Mouse (Mus musculus) ovary, adult 18-20 months (tissue): Measurements from ENCODE around the gene Icam2.
"Not testable (repeated sequence)": the region's sequence is repeated elsewhere in the genome, so short reads cannot be mapped to it uniquely, and the experiment has no call there.

ENCODE experiments used
- DNase-seq: peaks from one replicate; pipeline ENCODE4 v3.0.0; 2022; ENCODE audit warnings: low spot score, mixed read lengths

Icam2 gene

DNA sequence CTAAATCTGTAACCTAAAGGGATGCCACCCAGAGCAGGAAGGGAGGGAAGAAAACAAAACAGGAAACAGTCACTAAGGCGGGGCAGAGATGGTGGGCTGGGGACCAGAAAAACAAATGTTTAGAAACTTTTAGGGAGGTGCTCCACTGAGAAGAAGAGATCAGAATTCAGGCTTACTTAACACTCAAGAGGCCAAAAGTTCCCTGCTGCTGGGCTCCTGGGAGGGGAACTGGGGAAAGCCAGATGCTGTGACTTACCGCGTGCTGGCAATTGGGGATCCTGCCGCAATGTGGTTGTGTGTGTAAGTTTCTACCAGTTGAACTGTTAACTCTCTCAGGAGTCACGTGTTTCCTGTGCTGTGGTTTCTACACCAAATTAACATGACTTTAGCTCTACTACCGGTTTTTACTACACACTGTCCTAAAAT lies at the start of gene Icam2:
Icam2 (minus strand) TSS at position 285 of the 426 bp plus-strand sequence.
- no peak for DNase-seq

DNA sequence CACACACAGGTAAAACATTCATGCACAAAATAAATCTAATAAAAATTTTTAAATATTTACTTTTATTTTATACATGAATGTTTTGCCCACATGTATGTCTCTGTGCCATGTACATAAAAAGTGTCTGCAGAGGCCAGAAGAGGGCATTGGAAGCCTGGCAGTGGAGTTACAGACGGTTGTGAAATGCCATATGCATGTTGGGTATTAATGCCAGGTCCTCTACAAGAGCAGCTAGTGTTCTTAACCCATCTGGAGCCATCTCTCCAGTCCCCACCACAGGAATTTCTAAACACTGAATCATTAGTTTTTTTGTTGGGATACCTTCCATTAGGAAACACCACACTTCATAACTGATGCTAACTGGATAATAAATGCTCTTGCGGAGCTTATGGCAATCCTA lies 49.7 kb upstream of the Icam2 start:
- DNase-seq = no peak

DNA sequence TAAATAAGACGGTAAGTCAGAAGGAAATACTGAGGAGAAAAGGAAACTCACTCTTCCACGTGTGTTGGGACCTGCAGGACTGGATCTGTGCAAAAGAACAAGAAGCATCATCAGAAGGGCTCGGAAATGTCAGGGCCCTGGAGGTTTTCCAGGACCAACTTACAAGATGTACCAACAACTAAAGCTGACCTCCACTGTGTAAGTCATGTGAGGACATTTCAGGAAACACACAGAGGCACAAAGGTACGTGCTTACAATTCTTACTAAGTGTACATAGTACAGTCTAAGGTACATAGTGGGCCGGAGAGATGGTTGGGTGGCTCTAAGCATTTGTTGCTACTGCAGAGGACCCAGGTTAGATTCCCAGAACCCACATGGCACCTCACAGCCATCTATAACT lies 49.2 kb upstream of the Icam2 start:
- no peak for DNase-seq

DNA sequence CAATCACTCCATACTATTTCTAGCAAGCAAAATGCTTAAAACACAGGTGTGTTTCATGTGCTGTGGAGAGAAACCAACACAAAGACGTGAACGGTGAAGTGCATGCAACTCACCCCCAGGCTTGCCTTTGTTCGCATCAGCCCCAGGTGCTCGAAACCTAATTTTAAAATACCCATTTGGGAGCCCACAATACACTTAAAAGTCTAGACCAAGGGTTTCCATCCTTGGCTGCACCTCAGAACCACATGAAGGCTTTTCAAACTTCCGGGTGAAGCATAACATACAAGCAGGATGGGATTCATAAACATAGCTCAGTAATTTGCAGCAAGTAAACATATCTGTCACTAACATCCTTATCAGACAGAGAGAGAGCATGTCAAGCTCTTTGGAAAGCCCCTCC lies 42.5 kb upstream of the Icam2 start:
- DNase-seq = no peak

DNA sequence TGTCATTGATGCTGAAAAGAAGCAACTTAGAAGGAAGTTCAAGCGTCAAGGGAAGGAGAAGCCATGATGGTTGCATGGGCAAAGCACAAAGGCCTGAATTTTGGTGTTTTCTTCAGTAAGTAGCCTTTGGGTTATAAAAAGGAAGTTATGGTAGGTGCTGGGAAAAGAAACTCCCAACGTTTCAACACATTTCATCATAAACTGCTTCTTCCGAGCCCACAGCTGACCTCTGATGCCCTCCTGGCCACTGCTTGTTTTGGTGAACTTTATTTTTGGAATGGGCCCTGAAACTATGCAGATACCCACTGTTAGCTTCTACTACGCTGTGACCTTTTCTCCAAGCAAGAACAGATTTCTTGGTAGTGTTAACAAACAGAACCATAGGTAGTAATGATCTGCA lies 41.8 kb upstream of the Icam2 start:
- DNase-seq = no peak

DNA sequence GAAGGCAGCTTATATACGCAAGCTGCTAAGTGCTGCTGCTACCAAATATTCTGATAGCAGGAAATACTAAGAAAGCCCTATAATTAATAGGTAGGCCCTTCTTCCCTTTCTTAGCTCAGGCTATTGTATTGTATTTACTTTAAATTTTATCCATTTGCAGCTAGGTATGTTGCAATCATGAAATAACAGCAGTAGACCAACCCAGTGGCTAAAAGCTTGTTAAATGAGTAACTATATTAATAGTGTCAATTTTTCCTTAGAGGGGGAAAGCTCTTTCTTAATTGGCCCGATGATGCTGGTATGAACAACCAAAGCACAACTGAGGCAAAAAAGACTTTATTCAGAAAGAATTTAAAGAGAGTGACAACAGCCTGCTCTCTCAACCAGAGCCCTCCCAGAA lies 40.7 kb upstream of the Icam2 start:
- DNase-seq = no peak

DNA sequence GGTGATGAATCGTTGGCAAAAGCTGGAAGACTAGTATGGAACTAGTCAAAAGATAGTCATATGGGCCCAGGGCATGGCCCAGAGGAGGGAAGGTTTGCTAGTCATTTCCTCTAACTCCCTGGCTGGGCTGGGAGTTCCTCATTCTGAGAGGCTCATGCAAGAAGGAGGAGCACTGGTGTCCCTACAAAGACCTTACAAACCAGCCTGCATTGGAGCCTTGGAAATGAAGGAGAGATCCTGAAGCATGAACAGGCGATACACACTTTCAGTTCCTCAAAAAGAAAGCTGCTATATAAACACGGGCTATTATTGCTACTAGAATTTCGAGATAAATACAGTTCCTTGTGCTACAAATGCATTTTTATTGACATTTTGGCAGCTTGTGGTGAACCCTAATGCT lies 40.2 kb upstream of the Icam2 start:
- DNase-seq = no peak

DNA sequence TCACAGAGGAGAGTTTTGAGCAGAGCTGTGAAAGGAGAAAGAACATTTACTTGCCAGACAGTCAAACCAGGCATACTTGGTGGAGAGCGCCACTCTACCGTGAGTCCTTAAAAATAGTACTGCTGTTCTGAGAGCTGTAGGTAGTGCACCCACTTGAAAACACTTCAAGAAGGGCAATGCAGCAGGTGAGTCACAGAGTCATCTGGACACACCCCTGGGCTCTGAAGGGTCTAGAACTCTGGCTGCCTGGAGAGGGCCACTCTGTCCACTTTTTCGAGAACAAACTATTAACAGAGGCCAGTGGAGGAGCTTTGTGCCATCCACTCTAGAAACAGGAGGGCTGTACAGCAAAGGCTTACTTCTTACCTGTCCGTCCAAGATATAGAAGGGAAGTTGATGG lies 38.6 kb upstream of the Icam2 start:
- DNase-seq = no peak

DNA sequence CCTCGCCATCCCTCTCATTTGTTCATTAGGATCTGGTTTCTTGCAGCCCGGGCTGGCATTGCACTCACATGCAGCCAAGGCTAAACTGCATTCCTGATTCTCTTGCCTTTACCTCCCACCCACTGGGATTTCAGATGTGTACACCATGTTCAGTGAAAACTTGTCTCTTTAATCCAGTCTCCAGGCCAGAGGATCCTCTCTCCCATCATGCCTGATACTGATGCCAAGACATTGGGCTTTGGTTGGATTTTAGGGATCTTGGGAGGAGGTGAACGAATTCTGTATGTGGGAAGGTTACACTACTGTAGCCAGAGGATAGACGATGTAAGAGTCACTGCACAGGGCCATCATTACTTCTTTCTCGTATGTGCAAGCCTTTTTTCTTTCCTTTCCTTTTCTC lies 37.3 kb upstream of the Icam2 start:
- DNase-seq = no peak

DNA sequence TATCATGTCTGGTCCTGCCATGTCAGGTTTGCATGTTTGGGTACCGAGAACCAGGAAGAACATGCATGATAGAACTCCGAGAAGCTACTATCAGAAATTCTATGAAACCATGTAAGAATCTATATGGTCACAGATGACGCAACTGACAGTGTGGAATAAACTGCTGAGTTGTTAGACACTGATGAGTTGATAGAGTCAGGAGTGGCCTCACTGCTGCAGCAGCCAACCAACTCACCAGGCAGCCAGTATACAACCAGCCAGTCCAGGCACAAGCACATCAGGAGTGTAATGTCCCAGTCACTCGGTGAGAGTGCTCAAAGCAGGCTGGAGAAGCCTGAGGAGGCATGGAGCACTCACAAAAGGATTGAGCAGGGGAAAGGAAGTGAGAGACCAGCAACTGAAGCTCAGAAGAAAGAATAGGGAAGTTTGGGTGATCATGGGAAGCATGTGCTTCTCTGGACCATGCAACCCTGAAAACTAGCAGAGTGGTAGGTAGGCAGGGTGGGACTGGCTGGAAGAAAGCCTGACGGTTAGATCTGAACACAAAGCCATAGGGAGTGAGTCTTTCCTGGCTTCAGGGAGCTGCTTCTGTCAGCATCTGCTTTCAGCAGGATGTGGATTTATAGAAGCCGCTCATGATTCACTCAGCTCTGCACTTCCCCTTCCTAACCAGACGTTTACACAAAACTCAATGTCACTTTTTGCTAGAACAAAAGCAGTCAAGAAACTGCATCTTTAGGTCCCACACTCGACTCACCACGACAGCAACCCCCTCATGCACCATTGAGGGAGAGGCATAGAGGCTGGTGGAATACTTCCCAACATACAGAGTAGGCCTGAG lies 31.6 kb upstream of the Icam2 start:
- no peak for DNase-seq

DNA sequence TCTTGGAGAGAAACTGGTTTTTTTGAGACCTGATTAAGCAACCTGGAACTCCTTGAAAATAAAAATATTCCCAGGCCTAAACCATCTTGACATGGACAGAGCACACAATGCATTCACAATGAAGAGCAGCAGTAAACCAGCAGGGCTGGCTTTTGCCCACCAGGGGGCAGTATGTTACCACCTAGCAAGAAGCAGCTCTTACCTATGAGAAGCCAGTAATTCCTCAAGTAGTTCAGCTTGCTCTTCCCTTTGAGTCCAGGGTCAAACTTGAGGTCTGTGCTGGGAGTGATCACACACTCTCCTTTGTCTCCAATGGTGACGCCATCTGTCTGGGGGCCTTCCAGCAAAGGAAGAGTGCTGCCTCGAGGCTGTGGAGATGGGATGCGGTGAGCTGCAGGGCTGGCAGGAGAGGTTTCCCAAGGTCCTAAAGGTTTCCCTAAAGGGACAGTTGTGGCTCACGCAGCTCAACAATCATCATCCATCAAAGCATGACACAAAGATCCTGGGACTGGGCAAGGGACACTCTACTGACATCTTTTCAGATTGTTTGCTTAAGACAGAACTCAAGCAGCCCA lies 30.8 kb upstream of the Icam2 start:
- peak; percentile 53 for DNase-seq

DNA sequence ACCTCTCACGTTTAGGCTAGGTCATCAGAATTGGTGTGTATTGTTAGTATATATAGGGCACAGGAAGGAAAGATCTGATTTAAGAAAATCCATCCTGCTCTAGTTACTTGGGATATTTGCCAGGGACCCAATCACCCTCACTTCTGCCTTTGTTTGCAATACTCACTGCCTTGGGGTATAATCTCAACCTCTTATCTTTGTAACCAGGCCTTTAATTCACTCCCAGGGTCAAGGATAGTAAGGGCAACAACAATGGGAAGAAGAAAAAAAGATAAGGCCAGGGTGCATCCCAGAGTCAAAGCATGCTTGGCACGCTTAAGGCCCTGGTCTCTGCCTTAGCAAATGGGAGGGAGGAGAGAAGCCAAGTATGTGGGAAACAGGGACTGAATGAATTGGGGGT lies 30.0 kb upstream of the Icam2 start:
- no peak for DNase-seq

DNA sequence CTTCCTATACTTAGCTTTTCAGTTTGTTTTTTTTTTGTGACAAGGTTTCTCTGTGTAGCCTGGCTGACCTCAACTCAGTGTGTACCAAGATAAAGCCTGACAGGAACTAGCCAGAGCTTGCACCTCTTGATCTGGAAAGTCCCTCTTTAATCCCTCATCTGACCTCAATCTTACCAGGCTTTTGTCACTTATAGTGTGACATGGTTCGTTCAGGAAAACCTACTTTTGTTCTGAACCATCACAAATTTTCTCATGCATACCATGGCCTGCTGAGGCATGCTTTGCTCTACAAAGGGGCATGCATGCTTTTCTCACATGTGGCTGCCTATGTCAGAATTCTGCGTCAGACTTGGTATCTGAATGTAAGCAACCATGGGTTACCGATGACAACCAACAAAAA lies 28.5 kb upstream of the Icam2 start:
- no peak for DNase-seq

DNA sequence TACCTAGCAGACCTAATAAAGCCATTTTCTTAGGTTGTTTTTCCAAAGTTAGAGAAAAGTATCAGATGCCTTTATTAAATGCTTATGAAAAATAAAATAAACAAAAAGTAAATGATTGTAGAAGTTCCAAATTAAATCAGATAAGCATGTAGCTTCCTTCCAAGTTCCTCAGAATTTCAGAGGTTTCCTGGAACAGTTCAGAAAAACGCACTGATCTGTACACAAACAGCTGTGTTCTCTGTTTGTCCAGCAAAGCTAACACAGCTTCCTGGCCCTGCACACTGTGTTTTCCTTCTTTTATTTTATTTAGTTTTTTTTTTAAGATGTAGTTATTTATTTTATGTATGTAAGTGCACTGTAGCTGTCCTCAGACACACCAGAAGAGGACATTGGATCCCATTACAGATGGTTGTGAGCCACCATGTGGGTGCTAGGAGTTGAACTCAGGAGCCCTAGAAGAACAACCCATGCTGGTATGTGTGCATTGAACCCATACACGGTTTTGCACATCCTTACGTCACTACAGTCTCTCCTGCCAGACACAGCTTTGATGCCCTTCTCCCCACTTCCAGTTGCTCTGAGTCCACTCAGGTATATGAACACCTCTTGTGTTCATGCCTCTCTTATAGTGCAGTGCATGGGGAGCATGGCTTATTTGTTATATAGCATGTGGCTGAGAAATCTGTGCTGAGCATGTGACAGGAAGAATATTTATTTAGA lies 24.9 kb upstream of the Icam2 start:
- no peak for DNase-seq

DNA sequence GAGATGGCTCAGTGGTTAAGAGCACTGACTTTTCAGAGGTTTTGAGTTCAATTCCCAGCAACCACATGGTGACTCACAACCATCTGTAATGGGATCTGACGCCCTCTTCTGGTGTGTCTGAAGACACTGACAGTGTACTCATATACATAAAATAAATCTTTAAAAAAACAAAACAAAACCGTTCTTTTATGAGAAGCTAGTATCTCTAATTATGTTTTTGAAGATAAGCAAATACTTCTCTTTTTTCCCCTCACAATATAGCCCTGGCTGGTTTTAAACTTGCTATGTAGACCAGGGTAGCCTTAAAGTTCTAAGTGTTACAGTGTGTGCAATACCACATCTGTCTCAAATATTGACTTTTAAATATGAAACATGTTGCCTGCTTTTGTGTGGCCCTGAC lies 23.3 kb upstream of the Icam2 start:
- no peak for DNase-seq

DNA sequence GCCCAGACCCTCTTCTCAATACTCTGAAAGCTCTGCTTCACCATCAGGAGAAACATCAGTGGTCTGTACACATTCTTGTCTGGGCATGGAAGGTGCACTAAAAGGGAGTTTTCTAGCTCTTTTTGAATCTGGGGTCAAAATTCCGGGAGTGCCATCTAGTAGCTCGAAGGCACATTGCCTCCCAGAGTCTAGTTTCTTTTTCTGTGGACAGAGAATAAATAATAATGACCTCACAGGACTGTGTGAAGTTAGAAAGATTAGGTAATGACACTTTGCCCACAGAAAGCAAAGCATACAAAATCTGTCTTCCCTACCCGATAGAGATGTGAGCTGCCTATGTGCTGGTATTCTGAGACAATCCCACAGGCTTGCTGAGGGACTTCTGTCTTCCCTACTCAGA lies 22.6 kb upstream of the Icam2 start:
- DNase-seq = no peak

DNA sequence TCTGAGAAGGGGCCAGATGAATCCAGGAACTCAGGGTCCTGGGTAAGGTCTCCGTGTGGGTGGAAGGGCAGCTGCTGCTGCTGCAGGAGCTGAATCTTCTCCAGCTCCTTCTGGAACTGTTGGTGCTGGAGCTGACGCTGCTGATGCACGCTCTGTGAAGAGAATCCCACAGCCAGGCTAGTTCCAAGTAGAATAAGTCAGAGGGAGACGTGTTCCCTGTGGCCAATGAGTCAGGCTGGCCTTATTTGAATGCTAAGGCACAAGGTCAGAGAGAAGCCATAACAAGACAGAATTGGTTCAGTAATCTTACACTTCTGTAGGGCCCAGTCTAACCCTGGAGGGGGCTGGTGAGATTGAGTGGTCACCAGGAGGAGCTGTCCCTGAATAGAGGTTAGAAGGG lies 22.1 kb upstream of the Icam2 start:
- DNase-seq = peak; percentile 61

DNA sequence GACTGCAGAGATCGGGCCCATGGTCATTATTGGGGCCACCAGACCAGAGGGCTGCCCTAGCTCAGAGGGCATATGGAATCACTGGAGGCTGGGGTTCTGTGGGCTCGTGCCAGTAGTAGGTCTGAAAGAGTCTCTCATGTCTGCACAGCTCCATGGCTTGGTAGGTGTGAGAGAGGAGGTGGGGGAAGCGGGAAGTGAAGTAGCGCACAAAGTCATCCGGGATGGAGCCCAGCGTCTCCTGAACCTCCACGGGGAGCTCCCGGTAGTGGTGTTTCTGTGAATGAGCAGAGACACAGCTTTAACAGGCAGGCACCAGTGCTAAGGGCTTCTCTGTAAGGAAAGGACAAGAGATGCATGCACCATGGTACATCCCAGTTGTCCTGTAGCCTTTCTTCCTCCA lies 10.6 kb upstream of the Icam2 start:
- DNase-seq = no peak

DNA sequence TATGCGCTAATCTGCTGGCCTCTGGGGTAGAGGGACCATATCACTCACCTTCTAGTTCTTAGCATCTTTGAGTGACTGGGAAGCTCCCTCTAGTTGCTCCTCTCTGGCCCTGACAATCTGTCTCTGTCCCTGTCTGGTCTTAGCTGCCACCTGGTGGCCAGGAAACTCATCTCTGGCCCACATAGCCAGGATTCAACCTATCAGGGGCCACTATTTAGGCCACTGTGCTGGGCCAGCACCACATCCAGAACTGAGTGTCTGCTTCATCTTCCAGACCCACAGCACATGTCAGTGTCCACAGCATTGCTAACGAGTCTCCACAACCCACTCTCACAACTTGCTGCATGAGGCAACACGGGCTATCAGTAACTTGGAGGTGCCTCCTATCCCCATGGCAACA lies 9.8 kb upstream of the Icam2 start:
- DNase-seq = no peak

DNA sequence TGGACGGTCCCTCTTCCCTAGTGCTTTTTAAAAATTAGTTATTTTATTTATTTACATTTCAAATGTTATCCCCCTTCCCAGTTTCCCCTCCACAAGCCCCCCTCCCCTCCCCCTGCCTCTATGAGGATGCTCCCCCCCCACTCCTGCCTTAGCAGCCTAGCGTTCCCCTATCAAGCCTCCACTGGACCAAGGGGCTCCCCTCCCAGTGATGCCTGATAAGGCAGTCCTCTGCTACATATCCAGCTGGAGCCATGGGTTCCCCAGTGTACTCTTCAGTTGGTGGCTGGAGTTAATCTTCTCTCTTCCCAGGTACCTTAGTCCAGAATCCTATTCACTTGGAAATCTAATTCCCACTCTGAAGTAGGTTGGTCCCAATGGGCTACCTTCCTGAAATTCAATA lies 6.2 kb upstream of the Icam2 start:
- DNase-seq = not testable (repeated sequence)

DNA sequence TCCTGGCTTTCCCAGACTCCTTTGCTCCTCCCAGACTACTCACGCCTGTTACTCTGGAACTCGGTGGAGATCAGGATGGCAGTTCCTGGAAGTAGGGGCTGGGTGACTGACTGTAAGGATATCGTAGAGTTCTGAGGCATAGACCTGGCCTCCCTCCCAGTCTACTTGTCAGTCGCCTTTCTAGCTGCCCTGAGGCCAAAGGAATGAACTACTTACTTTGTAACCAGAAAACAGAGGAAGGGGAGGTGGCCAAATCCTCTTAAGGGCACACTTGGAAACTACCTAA lies 5.4 kb upstream of the Icam2 start:
- no peak for DNase-seq

DNA sequence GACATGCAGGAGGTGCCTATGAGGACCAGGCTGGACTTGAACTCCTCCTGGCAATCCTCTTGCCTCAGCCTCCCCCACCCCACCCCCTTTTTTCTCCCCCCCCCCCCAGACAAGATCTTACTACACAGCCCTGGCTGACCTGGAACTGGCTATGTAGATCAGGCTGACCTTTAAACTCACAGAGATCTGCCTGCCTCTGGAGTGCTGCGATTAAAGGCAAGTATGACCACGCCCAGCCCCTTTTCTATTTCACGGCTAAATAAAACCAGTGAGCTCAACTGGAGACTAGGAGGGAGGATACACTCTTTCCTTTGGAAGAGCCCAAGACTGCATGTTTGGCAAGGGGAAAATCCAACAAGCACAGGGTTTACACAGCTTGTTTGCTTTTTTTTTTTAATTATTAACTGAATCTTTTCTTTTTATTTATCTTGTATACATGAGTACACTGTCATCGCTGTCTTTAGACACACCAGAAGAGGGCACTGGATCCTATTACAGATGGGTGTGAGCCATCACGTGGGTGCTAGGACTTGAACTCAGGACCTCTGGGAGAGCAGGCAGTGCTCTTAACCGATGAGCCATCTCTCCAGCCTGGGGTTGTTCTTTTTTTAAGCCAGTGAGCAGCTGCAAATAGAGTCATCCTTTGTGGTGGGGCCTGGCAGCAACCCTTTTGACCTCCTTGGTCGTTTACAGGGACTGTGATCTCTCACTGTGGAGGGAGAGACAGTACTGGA lies 4.9 kb upstream of the Icam2 start:
- no peak for DNase-seq
